Mouse (Mus musculus): ENCODE results near the gene Fsd1l.

DNA sequence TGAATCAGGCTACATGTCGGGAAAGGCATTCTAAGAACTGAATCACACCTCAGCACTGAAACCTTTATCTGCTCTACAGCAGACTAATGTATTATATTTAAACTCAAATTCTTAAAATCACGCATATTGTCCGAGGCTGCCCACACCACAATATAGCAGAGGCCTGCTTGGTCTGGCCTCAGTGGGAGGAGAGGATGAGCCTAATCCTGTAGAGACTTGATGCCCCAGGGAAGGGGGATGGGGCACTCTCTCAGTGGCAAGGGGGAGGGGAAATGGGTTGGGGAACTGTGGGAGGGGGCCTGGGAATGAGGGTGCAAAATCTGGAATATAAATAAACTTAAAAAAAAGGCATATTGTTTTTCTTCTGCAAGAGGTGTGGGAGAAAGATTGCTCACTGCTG is 13.3 kb upstream of the Fsd1l start:
- TF ChIP-seq CTCF (IDR thresholded peaks at IDR 0.05; ENCODE audit: extremely low read depth, insufficient read depth, low read length): no peak
- no peak for TF ChIP-seq POLR2A (IDR thresholded peaks at IDR 0.05; ENCODE audit: extremely low read depth, insufficient read depth, low read length)
